Mouse (Mus musculus): ENCODE data around the gene Bid. TPM values are rescaled to one million over a fixed set of nuclear protein-coding genes. Genes with fewer than 3 reads are reported as not detected.
"Not testable (repeated sequence)": the region's sequence is repeated elsewhere in the genome, so short reads cannot be mapped to it uniquely, and the experiment has no call there.

Bid gene
- polyA plus RNA-seq, 1 experiment, result 18.8 TPM

DNA sequence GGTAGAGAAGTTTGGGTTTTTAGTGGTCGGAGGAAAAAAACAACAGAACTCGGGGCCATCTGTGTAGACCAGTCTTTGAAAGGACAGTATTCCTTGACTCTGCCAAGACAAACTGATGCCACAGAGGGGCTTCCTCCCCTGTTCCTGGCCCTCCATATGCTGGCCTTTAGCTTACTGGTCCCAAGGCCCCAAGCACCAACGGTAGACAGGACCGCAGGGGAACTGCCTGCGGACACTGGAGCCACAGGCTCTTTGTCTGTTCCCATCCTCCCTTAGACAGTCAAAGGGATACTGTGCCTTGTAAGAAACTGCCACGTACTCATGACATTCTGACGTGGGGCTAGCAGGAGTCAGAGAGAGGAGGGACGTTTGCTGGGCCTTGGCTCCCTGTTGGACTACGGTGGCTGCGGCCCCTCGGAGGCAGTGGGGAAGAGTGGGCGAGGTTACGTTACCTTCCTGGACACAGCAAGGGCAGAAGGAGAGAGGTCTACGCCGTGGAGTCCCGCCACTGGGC, 20.5 kb upstream of the Bid start:
- DNase-seq (ENCODE audit: low spot score), result no peak

DNA sequence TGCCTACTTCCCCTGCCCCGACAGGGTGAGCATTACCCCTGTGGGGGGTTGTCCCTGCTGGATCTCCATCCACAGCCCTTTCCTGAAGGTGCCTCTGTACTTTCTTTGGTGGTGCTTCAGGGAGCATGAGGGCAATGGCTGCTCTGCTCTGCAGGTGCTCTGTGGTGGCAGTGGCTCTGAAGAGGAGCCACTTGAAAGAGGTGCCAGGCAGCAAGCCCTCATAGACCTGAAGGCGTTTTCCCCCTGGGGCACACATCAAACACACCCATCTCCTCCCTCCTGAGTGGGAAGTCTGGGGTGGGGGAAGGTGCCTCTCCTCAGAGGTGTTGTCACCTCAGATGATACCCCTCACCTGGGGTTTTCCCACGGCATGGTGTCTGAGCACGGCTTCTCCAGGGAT, 17.5 kb upstream of the Bid start:
- no peak for DNase-seq (ENCODE audit: low spot score)

DNA sequence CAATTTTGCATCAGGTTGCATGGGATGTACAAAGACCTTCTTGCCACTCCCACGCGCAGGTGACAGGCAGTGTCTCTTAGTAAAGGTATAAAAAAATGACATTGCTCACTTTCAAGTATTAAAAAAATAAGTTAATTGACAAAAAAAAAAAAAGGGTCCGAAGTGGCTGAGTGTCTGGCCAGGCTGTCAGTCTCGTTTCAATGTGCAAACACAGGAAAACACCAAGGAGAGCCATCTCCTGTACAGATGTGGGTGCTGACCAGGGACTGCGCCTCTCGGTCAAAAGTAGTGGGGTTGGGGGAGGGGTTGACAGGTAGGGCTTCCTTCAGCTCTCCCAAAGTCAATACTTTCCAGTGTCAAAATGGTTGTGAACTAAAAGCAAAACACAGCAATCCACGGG, 17.0 kb upstream of the Bid start:
- DNase-seq (ENCODE audit: low spot score), result no peak

- no peak for DNase-seq (ENCODE audit: low spot score)
Measured at GRCm38 (mm10) chr6:120932597-120932996, 15.9 kb upstream of the Bid start.

GRCm38 (mm10) chr6:120930450-120931306, 14.0 kb upstream of the Bid start:
- DNase-seq (ENCODE audit: low spot score), result no peak

DNA sequence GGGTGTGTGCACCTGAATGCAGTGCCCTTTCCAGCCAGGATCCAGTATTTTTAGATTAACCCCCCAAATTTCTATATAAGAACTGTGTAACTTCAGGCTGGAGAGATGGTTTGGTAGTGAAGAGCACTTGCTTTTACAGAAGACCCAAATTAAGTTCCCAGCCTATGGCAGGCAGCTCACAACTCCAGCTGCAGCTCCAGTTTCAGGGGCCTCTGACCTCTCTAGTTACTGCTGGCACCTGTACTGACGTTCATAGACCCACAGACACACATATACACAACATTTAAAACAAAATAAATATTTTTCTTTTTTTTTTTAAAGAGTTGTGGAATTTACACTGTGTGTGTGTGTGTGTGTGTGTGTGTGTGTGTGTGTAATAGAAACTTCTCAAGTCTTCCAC, 12.8 kb upstream of the Bid start:
- DNase-seq (ENCODE audit: low spot score), result no peak

DNA sequence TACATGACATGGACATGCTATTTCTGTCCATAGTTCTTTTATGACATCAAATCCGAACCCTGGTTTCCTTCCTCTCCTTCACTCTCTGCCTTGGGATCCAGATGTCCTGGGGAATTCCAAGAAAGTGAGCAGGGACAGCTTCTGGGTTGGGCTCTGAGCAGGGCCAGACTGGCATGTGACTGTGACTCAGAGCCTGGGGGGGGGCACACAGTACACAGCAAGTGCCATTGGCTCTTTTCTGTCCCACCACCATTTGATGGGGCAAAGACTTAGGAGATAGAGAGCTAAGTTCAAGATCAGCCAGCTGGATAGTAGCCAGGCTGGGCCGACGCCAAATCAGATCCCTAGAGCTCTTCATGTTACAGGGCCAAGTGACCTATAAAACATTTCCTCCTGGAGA, 11.1 kb upstream of the Bid start:
- DNase-seq (ENCODE audit: low spot score), result no peak

GRCm38 (mm10) chr6:120926880-120927279, 10.2 kb upstream of the Bid start:
- DNase-seq (ENCODE audit: low spot score), result no peak

DNA sequence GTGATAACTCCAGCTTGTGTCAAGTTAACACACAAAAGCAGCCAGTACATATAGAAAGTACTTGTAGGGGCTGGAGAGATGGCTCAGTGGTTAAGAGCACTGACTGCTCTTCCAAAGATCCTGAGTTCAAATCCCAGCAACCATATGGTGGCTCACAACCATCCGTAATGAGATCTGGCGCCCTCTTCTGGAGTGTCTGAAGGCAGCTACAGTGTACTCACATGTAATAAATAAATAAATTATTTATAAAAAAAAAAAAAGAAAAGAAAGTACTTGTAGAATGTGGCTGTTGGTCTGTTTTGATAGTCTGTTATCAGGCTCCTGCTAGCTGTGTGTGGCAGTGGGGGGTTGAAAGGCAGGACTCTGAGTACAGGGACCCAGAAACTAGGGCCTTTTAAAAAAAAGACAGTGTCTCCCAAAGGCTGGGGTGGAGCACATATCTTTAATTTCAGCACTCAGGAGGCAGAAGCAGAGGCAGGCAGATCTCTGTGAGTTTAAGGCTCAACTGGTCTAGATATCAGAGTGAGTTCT, 8.2 kb upstream of the Bid start:
- DNase-seq (ENCODE audit: low spot score), result not testable (repeated sequence)

DNA sequence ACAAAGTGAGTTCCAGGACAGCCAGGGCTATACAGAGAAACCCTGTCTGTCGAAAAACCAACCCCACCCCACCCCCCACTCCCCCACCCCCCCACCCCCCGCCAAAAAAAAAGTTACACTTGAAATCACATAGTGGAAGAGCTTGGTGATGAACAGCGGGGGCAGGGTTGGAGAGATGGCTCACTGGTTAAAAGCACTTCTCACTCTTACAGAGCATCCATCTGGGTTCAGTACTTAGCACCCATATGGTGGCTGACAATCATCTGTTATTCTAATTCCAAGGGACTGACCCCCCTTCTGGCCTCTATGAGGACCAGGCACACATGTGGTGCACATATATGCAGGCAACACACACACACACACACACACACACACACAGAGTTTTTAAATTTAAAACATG, 1.3 kb upstream of the Bid start:
- no peak for DNase-seq (ENCODE audit: low spot score)

DNA sequence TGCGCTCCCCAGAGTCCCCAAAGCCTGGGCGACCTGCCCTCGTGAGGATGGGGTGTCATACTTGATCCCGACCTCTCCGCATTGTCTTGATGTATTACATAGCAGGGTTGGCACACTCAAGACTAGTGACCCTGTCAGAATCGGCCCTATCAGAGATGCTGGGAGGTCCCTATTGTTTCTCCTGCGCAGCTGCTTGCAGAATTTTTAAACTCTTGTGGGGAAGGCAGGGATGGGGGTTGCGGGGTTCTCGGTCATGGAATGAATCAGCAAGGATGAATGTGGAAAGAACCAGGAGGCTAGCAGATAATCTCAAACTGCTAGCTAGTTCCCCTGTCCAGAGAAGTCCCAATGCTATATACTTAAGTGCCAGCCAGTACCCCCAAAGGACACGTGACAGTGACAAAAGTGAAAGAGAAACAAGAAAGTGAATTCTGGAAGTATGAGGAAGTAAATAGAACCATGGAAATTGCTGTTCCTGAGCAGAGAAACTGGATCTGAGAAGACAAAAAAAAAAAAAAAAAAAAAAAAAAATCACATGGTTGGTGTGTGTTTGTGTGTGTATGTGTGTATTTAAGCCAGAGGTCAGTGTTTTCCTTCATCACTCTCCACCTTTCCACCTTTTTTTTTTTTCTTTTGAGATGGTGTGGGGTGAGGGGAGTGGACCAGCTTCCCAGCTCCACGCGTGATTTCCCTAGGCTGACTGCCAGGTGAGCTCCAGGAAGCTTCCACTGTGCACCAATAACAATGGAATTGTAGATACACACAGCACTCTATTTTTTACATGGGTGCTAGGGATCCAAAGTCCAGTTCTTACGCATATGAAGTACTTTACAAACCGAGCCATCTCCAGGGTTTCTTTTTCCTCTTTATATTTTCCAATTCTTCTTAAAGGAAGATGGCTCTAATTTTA, 574 bp upstream of the Bid start:
- DNase-seq (ENCODE audit: low spot score), result not testable (repeated sequence)

GRCm38 (mm10) chr6:120915649-120915975, 1.0 kb downstream of the Bid start:
- no peak for DNase-seq (ENCODE audit: low spot score)

DNA sequence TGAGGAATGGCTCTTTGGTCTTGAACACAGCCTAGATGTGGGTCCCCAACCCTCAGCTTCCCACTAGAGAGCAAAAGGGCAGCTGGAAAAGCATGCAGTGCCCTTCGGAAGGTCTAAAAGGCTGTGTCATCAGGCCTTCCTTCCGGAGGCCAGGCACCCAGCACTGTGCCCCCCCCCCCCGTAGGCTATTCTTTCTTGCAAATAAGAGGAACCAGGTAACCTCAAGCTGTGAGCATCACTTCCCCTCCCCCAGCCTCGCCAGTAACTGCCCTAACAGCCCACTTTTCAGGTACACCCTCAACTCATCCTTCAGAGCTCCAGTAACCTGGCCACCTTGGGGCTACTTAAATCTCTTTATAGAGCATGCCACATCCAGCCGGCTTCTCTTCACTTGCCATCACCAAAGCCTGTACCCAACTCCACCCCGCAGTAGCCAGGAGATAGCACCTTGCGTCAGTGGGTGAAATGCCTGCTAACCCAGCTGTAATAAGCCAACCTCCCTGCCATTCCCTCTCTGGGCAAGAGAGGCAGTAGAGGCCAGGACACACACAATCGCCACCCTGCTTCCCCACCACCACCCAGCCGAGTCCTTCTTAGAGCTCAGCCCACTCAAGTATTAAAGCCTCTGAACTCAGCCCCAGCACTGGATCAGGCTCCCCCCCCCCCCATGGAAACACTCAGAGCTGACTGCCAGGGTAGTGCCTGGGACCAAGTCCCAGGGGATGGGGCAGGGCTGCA, 1.6 kb downstream of the Bid start:
- DNase-seq (ENCODE audit: low spot score), result no peak

DNA sequence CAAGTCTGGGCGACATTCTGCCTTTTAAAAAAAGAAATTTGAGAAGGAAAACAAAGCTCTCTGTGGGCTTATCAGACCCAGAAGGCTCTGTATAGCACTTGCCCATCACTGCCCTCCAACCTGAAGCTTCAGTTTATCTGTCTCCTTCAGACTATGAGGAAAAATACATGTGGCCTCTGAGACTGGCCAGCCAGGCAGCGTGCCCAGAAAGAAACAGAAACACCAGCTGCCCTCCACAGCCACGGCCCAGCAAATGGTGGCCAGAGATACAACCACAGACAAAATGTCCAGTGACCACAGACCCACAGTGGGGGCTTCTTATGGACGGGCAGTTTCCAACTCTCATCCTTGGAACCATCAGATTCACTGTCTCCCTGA, 2.1 kb downstream of the Bid start:
- DNase-seq (ENCODE audit: low spot score), result no peak

DNA sequence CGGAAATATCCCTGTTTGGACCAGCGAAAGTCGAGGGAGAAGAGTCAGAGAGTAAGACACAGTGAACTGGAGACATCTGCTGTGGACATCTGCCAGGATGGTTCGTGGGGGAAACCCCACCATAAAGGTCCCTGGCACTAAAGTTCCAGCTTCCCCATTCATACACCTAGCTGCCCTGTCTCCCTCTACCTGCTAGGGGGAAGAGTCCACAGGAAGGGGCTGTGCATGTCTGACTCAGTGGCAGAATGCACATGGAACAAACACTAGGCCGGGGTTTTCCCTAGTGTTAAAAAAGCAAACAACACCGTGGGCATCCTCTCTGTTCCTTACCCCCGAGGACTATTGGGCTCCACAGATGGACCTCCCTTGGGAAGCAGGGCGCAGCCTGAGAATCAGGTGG, 2.9 kb downstream of the Bid start:
- DNase-seq (ENCODE audit: low spot score), result no peak

- DNase-seq (ENCODE audit: low spot score), result no peak
Measured at GRCm38 (mm10) chr6:120912931-120913330, 3.7 kb downstream of the Bid start.

GRCm38 (mm10) chr6:120911213-120912007, 5.2 kb downstream of the Bid start:
- DNase-seq (ENCODE audit: low spot score), result no peak

- DNase-seq (ENCODE audit: low spot score), result no peak
Measured at GRCm38 (mm10) chr6:120909501-120909900, 7.2 kb downstream of the Bid start.

DNA sequence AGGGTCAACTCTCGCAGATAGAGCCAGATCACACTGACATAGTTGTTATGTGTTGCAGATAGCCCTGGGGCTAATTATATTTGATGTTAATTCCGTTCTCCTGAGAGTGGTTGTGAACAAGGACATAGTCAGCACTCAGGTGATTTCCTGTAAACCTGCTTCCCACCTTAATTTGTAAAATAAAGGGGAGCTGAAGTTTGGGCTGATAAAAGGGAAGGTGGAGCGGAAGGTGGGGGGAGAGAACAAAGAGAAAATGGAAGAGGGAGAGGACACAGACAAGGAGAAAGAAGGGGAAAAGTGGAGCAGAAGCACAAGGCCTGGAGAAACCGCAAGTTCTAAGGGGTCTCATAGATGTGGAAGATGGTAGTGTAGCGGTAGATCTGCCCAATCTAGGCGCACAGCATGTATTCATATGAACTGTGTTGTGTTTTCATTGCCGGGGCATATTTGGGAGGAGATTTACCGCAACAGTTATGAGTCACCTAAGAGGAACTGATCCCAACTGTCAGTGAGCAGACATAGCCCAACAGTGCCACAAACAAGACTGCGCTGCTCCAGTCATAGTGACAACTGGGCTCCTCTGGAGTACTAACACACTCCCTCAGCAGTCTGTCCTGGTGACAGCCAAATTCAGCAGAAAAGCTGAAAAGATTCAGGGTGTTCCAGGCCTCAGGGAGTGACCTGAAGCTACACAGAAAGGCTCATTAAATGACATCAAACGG, 8.6 kb downstream of the Bid start:
- DNase-seq (ENCODE audit: low spot score), result not testable (repeated sequence)

GRCm38 (mm10) chr6:120906521-120906920, 10.1 kb downstream of the Bid start:
- no peak for DNase-seq (ENCODE audit: low spot score)
